Comparison of ENCODE assay signal across 8 mouse cellular contexts in the genomic region with DNA sequence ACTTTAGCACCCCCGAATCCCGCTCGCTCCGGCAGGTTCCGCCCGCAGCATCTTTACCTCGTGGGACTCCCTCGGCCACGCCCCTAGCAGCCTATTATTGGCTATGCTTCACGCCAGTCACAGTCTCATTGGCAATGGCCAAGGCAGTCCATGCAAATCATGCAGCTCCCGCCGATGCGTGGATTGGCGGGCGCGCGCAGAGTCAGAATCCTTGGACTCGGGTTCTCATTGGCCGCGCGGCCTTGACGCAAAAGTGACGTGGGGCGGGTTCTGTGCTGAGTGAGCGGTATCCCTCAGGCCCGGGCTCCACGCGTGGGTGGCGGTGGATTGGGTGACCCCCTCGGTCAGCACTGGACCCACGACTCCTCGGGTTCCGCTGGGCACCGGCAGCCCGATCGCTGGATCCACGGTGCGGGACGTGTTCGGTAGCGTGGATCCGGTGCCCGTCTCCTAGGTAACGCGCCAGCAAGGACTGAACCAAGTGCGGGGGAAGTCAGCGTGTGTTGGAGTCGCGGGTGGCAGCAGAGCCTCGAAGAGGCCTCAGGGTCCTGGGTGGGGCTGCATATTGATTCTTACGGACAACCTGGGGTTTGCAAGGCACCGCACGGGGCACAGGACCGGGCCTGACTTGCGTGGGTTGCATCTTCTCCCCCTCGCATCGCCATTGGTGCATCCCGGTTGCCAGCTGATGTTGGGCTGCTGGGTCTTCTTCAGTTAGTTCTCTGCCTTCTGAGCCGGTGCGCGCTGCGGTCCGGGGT. TPM values are rescaled to one million over a fixed set of nuclear protein-coding genes. Genes with fewer than 3 reads are reported as not detected.
A peak's percentile ranks its signal among the peaks of the same experiment; 100 is the strongest.
DNase-seq lines count a peak whose midpoint lies in the region; ATAC-seq and TF ChIP-seq lines count a peak whose summit lies in the region.

A gene (minus strand): TSS at position 406 of the 758 bp plus-strand sequence.

- H3K4me3 ChIP-seq in forebrain, embryonic 10.5 days, result peak within 1 kb of the TSS; percentile 66
- peak within 1 kb of the TSS; percentile 84 to 90 for H3K4me3 ChIP-seq in heart, embryonic 14.5 days (ENCODE audit: control insufficient read depth in 1 of 2, insufficient read depth in 1 of 2, low read depth in 1 of 2, low read length in 2 of 2)
- H3K4me3 ChIP-seq in liver, embryonic 11.5 days (ENCODE audit: low read depth, low read length), result peak within 1 kb of the TSS; percentile 55
- H3K4me3 ChIP-seq in myocyte, result peak within 1 kb of the TSS; percentile 52

- WGBS in forebrain, embryonic 10.5 days, result under 1% methylated on average over 63 of the region's 63 CpGs
- under 1% methylated on average over 63 of the region's 63 CpGs for whole genome bisulfite sequencing in heart, embryonic 14.5 days
- WGBS in liver, embryonic 11.5 days, result 1% methylated on average over 63 of the region's 63 CpGs

- H3K27me3 ChIP-seq in forebrain, embryonic 10.5 days (ENCODE audit: poor library complexity, severe bottlenecking), result peaks cover 29% of the 10 kb centered on the region
- H3K27me3 ChIP-seq in heart, embryonic 14.5 days (ENCODE audit: control insufficient read depth, insufficient read depth, low read length), result peaks cover 17% of the 10 kb centered on the region
- peaks cover 40% of the 10 kb centered on the region for H3K27me3 ChIP-seq in liver, embryonic 11.5 days (replicated peaks; ENCODE audit: control insufficient read depth, insufficient read depth, low read length)
- no peaks in the 10 kb centered on the region for H3K27me3 ChIP-seq in myocyte (ENCODE audit: control insufficient read depth, insufficient read depth, insufficient read length)

- peak; percentile 98 for DNase-seq in CD8-positive naive resting alpha-beta T cell, adult 2 months (ENCODE audit: low read depth in 2 of 2, low spot score in 2 of 2)
- peak; percentile 93 for DNase-seq in c-Kit-positive CD71-negative TER-119-negative erythroid progenitor cells, embryonic 14.5 days (ENCODE audit: low read depth)
- DNase-seq in forebrain, embryonic 10.5 days (ENCODE audit: extremely low spot score, low spot score), result peak; percentile 98
- DNase-seq in kidney, postnatal 10 days, result peak; percentile 100
- peak; percentile 87 for DNase-seq in liver, embryonic 11.5 days (ENCODE audit: low spot score)
- DNase-seq in spleen, postnatal 4 days (ENCODE audit: low spot score in 2 of 2), result peak; percentile 95 to 96

- peaks cover 28% of the 10 kb centered on the region for H3K4me1 ChIP-seq in forebrain, embryonic 10.5 days
- peaks cover 7 to 10% of the 10 kb centered on the region in 2 experiments for H3K4me1 ChIP-seq in heart, embryonic 14.5 days (ENCODE audit: control insufficient read depth in 2 of 2, insufficient read depth in 2 of 2, low read length in 2 of 2)
- H3K4me1 ChIP-seq in liver, embryonic 11.5 days (replicated peaks; ENCODE audit: control insufficient read depth, insufficient read depth, low read length), result no peaks in the 10 kb centered on the region; the same call in 1 of the 2 replicates

- H3K27ac ChIP-seq in forebrain, embryonic 10.5 days, result peak within 1 kb of the TSS; percentile 98
- H3K27ac ChIP-seq in heart, embryonic 14.5 days (replicated peaks in 1 of 2; ENCODE audit: control insufficient read depth in 1 of 2, insufficient read depth in 1 of 2, low read depth in 2 of 2, low read length in 2 of 2), result peak within 1 kb of the TSS; percentile 19 to 64; a peak in 3 of 4 replicates
- no peak within 1 kb of the TSS for H3K27ac ChIP-seq in liver, embryonic 11.5 days (ENCODE audit: low read depth, low read length)

- H3ac ChIP-seq in myocyte (ENCODE audit: control insufficient read depth, insufficient read length), result peak within 1 kb of the TSS; percentile 77

- H3K9me3 ChIP-seq in forebrain, embryonic 10.5 days, result peaks cover 3% of the 10 kb centered on the region; the same call in 1 of the 2 replicates
- H3K9me3 ChIP-seq in heart, embryonic 14.5 days (ENCODE audit: control insufficient read depth, low read length), result no peaks in the 10 kb centered on the region
- no peaks in the 10 kb centered on the region for H3K9me3 ChIP-seq in liver, embryonic 11.5 days (ENCODE audit: control insufficient read depth, low read length)

- peak; percentile 38 for TF ChIP-seq POLR2A in myocyte (IDR thresholded peaks at IDR 0.05; ENCODE audit: insufficient read length, low read depth)

- ATAC-seq in heart, embryonic 14.5 days (ENCODE audit: insufficient number of reproducible peaks, insufficient read depth, low FRiP score, low read depth), result peak; percentile 91
- peak; percentile 87 for ATAC-seq in liver, embryonic 11.5 days (replicated peaks; ENCODE audit: low FRiP score)

- H3K36me3 ChIP-seq in forebrain, embryonic 10.5 days (replicated peaks), result peaks cover 4% of the 10 kb centered on the region; the same call in 1 of the 2 replicates
- H3K36me3 ChIP-seq in heart, embryonic 14.5 days (ENCODE audit: control insufficient read depth, insufficient read depth, low read length), result no peaks in the 10 kb centered on the region
- H3K36me3 ChIP-seq in liver, embryonic 11.5 days (ENCODE audit: control insufficient read depth, insufficient read depth, low read length), result no peaks in the 10 kb centered on the region
- H3K36me3 ChIP-seq in myocyte (ENCODE audit: control insufficient read depth, insufficient read depth), result no peaks in the 10 kb centered on the region

- H3K79me2 ChIP-seq in myocyte (ENCODE audit: control insufficient read depth, insufficient read depth), result no peaks in the 10 kb centered on the region

- H3K9ac ChIP-seq in heart, embryonic 14.5 days (ENCODE audit: low read length), result peak within 1 kb of the TSS; percentile 86
- peak within 1 kb of the TSS; percentile 51 for H3K9ac ChIP-seq in liver, embryonic 11.5 days (ENCODE audit: low read depth, low read length)

- H3K4me2 ChIP-seq in heart, embryonic 14.5 days (ENCODE audit: low read length), result peak within 1 kb of the TSS; percentile 87
- peak within 1 kb of the TSS; percentile 65 for H3K4me2 ChIP-seq in liver, embryonic 11.5 days
- peak within 1 kb of the TSS; percentile 91 for H3K4me2 ChIP-seq in myocyte (ENCODE audit: low read depth)

TF ChIP-seq in myocyte, 11 proteins besides CTCF, POLR2A, EP300 and RAD21:
- TF ChIP-seq POLR2AphosphoS2 (IDR thresholded peaks at IDR 0.05; ENCODE audit: insufficient read length, low read depth), result peak; percentile 53
- no peak for TF ChIP-seq MYOG (IDR thresholded peaks at IDR 0.05; ENCODE audit: control insufficient read depth in 1 of 3, insufficient read depth in 1 of 3, insufficient read length in 2 of 3, low read depth in 2 of 3)
- TF ChIP-seq E2F4 (IDR thresholded peaks at IDR 0.05; ENCODE audit: insufficient read depth), result peak; percentile 59

RNA-seq across cellular contexts. Expression of the gene that starts here (rescaled TPM):
- polyA plus RNA-seq in forebrain, embryonic 10.5 days (2016; fragmentation: Nextera tagmentation; extraction: Ambion mirVana), result 10.1 and 11.2 TPM in 2 replicates
- 2.6 and 2.7 TPM in 2 replicates for polyA plus RNA-seq in heart, embryonic 14.5 days (2014; fragmentation: Nextera tagmentation; extraction: Ambion mirVana)
- 9.6 and 9.8 TPM in 2 replicates for polyA plus RNA-seq in liver, embryonic 11.5 days (2014; fragmentation: Nextera tagmentation; extraction: Ambion mirVana)
- 14.6 TPM for polyA plus RNA-seq in myocyte (2012; fragmentation: generic; extraction: Trizol)
